Mouse (Mus musculus) intestine, postnatal 0 days (tissue): ENCODE data around the gene Syne1. TPM values are rescaled to one million over a fixed set of nuclear protein-coding genes. Genes with fewer than 3 reads are reported as not detected.

ENCODE experiments used
- ATAC-seq: fragments of 200-750 bp; cut with Nextera tagmentation; 2 replicates; pipeline ENCODE4 v1.8.0; 2017; ENCODE audit warnings: mild to moderate bottlenecking, moderate TSS enrichment, moderate library complexity
- H3K27ac ChIP-seq: fragments of 300-500 bp; sonication (generic); 2 replicates; pipeline ENCODE4 v1.5.1; 2014; ENCODE audit warnings: mild to moderate bottlenecking, low read depth, low read length, moderate library complexity
- H3K27me3 ChIP-seq: fragments of 300-500 bp; sonication (generic); replicated peaks from 2 replicates; pipeline ENCODE4 v1.6.1; 2014; ENCODE audit warnings: low read length, mixed read lengths; ENCODE audit not compliant: control insufficient read depth, insufficient read depth
- H3K36me3 ChIP-seq: fragments of 300-500 bp; sonication (generic); 2 replicates; pipeline ENCODE4 v1.6.1; 2014; ENCODE audit warnings: mild to moderate bottlenecking, moderate library complexity; ENCODE audit not compliant: control insufficient read depth, insufficient read depth
- H3K4me1 ChIP-seq: fragments of 300-500 bp; sonication (generic); replicated peaks from 2 replicates; pipeline ENCODE4 v1.6.1; 2014; ENCODE audit warnings: antibody characterized with exemption, low read length, mixed read lengths; ENCODE audit not compliant: control insufficient read depth, insufficient read depth
- H3K4me2 ChIP-seq: fragments of 300-500 bp; sonication (generic); replicated peaks from 2 replicates; pipeline ENCODE4 v1.6.1; 2014; ENCODE audit warnings: low read depth, mild to moderate bottlenecking, moderate library complexity
- H3K4me3 ChIP-seq: fragments of 300-500 bp; sonication (generic); 2 replicates; pipeline ENCODE4 v1.5.1; 2014; ENCODE audit warnings: low read depth, low read length
- H3K9ac ChIP-seq: fragments of 300-500 bp; sonication (generic); 2 replicates; pipeline ENCODE4 v1.6.1; 2014; ENCODE audit warnings: mild to moderate bottlenecking, low read depth, low read length
- H3K9me3 ChIP-seq: fragments of 300-500 bp; sonication (generic); 2 replicates; pipeline ENCODE4 v1.6.1; 2016; ENCODE audit warnings: mixed run types; ENCODE audit not compliant: control insufficient read depth
- CTCF ChIP-seq: sonication (generic); IDR thresholded peaks from 2 replicates; pipeline ENCODE4 v1.5.1; 2016; ENCODE audit warnings: low read depth, mild to moderate bottlenecking, control low read depth, antibody characterized with exemption, moderate library complexity
- WGBS: fragments of 180-500 bp; shearing (Covaris S2); extraction: QIAGEN DNeasy Blood & Tissue Kit; methylation state at CpG from one replicate; pipeline ENCODE4 v1.1.7; 2014; 5-methylcytosine and 5-hydroxymethylcytosine counted together
- polyA plus RNA-seq: library from polyadenylated mRNA; unstranded; fragments of >200 nt; fragmentation: Nextera tagmentation; extraction: Ambion mirVana; gene quantifications from 2 replicates; pipeline ENCODE4 v1.2.1, GENCODE M21; 2015

Gene Syne1
- polyA plus RNA-seq, 1 experiment from 2014 or later: 4.3 TPM

DNA sequence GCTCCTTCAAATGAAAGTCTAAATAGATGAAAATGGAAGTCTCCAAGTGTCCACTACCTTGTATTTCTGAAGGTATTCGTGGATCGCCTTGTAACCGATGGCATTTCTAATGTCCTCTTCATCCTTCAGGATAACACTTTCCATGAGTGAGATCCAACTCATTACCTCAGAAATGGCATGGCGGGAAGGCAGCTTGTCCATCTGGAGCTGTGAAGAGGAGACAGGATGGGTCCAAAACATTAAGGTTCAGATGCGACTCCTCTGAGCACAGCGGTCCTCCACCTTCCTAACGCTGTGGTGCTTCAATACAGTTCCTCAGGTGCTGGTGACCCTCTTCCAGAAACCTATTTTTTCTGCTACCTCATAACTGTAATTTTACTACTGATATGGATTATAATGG, 426.5 kb downstream of the Syne1 start:
- H3K36me3 ChIP-seq: peaks cover 42% of the 10 kb centered on the region
- no peaks in the 10 kb centered on the region for H3K27me3 ChIP-seq
- WGBS: 97% methylated on average over 7 of the region's 7 CpGs
- no peak overlapping the region for H3K4me2 ChIP-seq
- no peak overlapping the region for H3K9ac ChIP-seq
- H3K27ac ChIP-seq: no peak overlapping the region
- no peak overlapping the region for H3K4me3 ChIP-seq
- no peak for TF ChIP-seq CTCF
- H3K9me3 ChIP-seq: no peaks in the 10 kb centered on the region
- no peaks in the 10 kb centered on the region for H3K4me1 ChIP-seq
- no peak for ATAC-seq

DNA sequence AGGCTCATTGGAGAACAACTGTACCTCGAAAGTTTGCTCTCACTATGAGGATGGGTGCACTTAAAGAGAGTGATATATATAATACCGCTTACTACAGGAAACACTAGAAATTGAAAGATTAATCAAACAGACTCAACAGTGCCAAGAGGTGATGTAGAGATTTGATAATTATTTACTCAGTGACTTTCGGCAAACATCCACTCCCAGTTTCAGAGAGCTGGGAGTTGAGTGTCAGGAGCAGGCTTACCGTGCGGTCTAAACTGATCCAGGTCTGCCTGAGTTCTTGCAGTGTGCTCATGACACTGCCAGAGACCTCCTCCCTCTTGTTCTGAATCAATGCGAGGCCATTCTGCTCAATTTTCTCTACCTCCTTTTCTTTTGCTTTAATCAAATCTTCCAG, 434.6 kb downstream of the Syne1 start:
- Histone ChIP-seq H3K27ac (no peak overlapping the region), H3K4me2 (no peak overlapping the region), H3K36me3 (peaks cover 25% of the 10 kb centered on the region), H3K9me3 (no peaks in the 10 kb centered on the region), H3K4me1 (no peaks in the 10 kb centered on the region), H3K4me3 (no peak overlapping the region), H3K9ac (no peak overlapping the region), H3K27me3 (no peaks in the 10 kb centered on the region)
- ATAC-seq: no peak
- TF ChIP-seq CTCF: no peak
- 47% methylated on average over 6 of the region's 6 CpGs for WGBS

DNA sequence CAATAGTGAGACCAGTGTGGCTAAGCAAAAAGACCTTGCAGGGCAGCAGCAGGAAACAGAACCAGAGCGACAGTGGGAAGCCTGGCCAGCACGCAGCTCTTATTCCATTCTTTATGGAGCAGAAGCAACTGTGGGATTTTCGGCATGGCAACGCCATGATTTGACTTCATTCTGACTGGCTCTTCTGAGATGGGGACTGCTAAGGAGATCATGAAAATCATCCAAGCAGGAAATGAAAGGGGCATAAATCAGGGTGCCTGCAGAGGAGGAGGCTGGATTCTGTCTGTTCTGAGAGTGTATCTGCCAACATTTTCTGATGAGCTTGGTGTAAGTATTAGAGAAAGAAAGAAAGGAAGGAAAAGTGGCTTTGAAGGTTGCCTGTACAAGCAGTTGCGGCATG, 435.1 kb downstream of the Syne1 start:
- WGBS: 84% methylated on average over 5 of the region's 5 CpGs
- no peak for TF ChIP-seq CTCF
- H3K27me3 ChIP-seq: no peaks in the 10 kb centered on the region
- H3K4me1 ChIP-seq: no peaks in the 10 kb centered on the region
- H3K4me3 ChIP-seq: no peak overlapping the region
- no peak overlapping the region for H3K9ac ChIP-seq
- no peaks in the 10 kb centered on the region for H3K9me3 ChIP-seq
- no peak for ATAC-seq
- H3K36me3 ChIP-seq: peaks cover 30% of the 10 kb centered on the region
- no peak overlapping the region for H3K4me2 ChIP-seq
- no peak overlapping the region for H3K27ac ChIP-seq

DNA sequence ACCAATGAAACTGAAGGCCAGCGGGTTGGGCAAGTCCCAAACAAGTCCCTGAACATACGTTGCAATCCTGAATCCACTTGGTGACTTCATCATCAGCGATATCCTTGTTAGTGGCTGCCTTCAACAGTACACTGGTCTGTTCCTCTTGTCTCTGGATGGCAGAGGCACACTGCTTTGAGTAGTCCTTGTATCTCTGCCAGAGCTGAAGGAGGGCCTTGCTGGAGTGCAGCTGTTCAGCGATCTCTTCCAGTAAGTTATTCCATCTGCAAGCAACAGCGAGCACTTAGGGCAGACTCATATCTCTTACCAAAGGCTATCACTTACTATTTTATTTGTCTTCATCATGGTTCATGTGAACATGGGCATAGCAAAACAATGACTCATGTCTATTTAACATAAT, 440.5 kb downstream of the Syne1 start:
- Histone ChIP-seq H3K9me3 (no peaks in the 10 kb centered on the region), H3K4me2 (no peak overlapping the region), H3K27me3 (no peaks in the 10 kb centered on the region), H3K9ac (no peak overlapping the region), H3K4me3 (no peak overlapping the region), H3K4me1 (no peaks in the 10 kb centered on the region), H3K27ac (no peak overlapping the region), H3K36me3 (peaks cover 50% of the 10 kb centered on the region)
- ATAC-seq: no peak
- WGBS: 78% methylated on average over 5 of the region's 5 CpGs
- no peak for TF ChIP-seq CTCF

DNA sequence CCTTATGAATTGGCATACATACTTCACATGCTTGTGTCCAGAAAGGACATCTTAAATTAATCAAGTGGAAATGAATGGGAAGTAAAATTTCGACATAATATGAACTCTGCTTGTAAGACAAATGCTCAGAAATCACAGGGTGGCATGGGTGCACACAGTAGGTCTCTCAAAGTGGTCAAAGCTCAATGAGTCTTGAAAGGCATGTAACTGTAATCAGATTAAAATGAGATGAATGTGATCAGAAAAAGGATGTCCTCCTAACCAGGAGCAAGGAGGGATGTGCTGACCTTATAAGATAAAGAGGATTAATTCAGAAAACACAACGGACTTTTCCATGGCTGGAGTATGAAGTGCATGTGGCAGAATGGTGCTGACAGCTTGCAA, 453.5 kb downstream of the Syne1 start:
- H3K9ac ChIP-seq: no peak overlapping the region
- no peak overlapping the region for H3K27ac ChIP-seq
- no peaks in the 10 kb centered on the region for H3K9me3 ChIP-seq
- WGBS: 52% methylated on average over 2 of the region's 2 CpGs
- H3K36me3 ChIP-seq: peaks cover 14% of the 10 kb centered on the region
- H3K27me3 ChIP-seq: no peaks in the 10 kb centered on the region
- no peak for TF ChIP-seq CTCF
- H3K4me1 ChIP-seq: no peaks in the 10 kb centered on the region
- no peak for ATAC-seq
- no peak overlapping the region for H3K4me2 ChIP-seq
- no peak overlapping the region for H3K4me3 ChIP-seq

DNA sequence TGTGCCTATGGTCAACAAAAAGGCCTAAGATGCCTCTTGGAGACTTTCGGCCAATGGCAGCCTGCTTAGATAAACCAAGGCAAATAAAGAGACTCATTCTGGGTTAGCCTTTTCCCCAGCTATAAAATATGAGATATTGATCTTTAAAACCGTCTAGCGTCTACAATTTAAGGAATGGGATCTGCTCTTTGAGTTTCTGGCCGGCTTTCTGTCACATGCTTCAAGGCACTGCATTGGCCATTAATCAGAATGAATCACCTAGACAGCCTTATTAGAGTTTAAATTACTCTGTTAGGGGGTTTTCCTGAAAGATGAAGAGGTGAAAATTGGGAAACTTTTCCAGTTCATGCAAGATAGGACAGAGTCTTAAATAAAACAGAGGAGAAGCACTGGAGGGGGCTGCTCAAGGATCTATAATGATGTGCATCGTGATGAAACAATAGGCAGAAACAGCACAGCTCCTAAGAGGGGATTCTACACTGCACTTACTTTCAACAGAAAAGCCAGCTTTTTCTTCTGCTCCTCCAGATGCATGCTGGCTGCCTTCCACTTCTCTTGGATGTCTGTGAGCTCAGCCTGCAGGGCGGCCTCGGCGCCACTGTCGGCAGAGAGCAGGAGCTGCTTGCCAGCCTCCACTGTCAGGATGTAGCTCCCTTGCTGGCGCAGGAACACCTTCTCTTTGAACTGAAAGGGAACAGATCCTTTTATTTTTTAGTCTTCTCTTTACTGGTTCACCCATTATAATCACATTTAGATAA, 454.1 kb downstream of the Syne1 start:
- ATAC-seq: no peak
- 63% methylated on average over 10 of the region's 10 CpGs for WGBS

More for the DNA sequence above, 454.1 kb downstream of the Syne1 start:
- Histone ChIP-seq H3K9ac (no peak overlapping the region), H3K36me3 (peaks cover 14% of the 10 kb centered on the region), H3K4me3 (no peak overlapping the region), H3K27me3 (no peaks in the 10 kb centered on the region), H3K9me3 (no peaks in the 10 kb centered on the region), H3K4me2 (no peak overlapping the region), H3K27ac (no peak overlapping the region), H3K4me1 (no peaks in the 10 kb centered on the region)
- TF ChIP-seq CTCF: no peak
